Mouse (Mus musculus) testis, adult 2 months (tissue): ENCODE measurements around the gene Galntl6.

Experiments
- CTCF ChIP-seq: fragments of 200-500 bp; IDR thresholded peaks from 2 replicates; pipeline ENCODE4 v1.5.1; 2012; ENCODE audit warnings: low read depth, mild to moderate bottlenecking, inconsistent platforms, low read length, moderate library complexity; ENCODE audit not compliant: control insufficient read depth, insufficient read depth, insufficient replicate concordance
- POLR2A ChIP-seq: fragments of 200-500 bp; IDR thresholded peaks from 2 replicates; pipeline ENCODE4 v1.6.1; 2012; ENCODE audit warnings: low read depth, mild to moderate bottlenecking, inconsistent platforms, low read length, moderate library complexity; ENCODE audit not compliant: control insufficient read depth

DNA sequence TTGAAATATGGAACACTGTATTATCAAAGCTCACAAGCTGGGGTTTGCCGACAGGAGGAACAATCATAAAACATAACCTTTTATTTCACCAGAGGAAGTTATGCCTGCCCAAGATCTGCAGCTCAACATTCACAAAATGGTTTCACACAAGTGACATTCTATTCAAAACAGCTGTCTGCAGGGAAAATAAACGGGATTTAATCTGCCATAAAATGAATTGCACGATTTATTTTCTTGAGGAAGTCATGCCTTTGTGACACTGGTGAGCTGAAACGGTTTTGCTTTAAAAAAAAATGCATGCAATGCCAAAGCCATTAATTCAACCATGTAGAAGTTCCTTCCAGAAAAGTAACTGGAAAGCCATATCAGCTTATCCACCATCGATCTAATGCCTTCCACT, 494.0 kb downstream of the Galntl6 start:
- TF ChIP-seq POLR2A (no peak), CTCF (no peak)
